Mouse (Mus musculus): ENCODE measurements around the gene Rdh14.

Gene Rdh14

GRCm38 (mm10) chr12:10390671-10391441, at the start of gene Rdh14:
Rdh14 (plus strand) TSS chr12:10390772.
- peak; percentile 97 to 99 for DNase-seq

GRCm38 (mm10) chr12:10350706-10351105, 39.9 kb upstream of the Rdh14 start:
- no peak for DNase-seq

GRCm38 (mm10) chr12:10357756-10358155, 32.8 kb upstream of the Rdh14 start:
- DNase-seq = no peak

GRCm38 (mm10) chr12:10369673-10370072, 20.9 kb upstream of the Rdh14 start, which contains the start of gene Nt5c1b:
Nt5c1b (plus strand) TSS chr12:10369973.
- no peak for DNase-seq

- no peak for DNase-seq
Observed at GRCm38 (mm10) chr12:10400788-10401187, 10.2 kb downstream of the Rdh14 start.

- no peak for DNase-seq
Observed at GRCm38 (mm10) chr12:10402421-10403115, 12.0 kb downstream of the Rdh14 start.

GRCm38 (mm10) chr12:10410511-10411179, 20.1 kb downstream of the Rdh14 start:
- DNase-seq = no peak

- no peak for DNase-seq
Observed at GRCm38 (mm10) chr12:10411453-10411852, 20.9 kb downstream of the Rdh14 start.

- DNase-seq = no peak
Observed at GRCm38 (mm10) chr12:10422347-10422746, 31.8 kb downstream of the Rdh14 start.

GRCm38 (mm10) chr12:10425982-10426863, 35.7 kb downstream of the Rdh14 start:
- no peak for DNase-seq

GRCm38 (mm10) chr12:10430999-10431398, 40.4 kb downstream of the Rdh14 start:
- DNase-seq = no peak

- DNase-seq = peak; percentile 44 to 82
Observed at GRCm38 (mm10) chr12:10438054-10439001, 47.8 kb downstream of the Rdh14 start.

GRCm38 (mm10) chr12:10439483-10440235, 49.1 kb downstream of the Rdh14 start:
- no peak for DNase-seq

Data from kidney, adult 8-10 months (tissue).